Mouse (Mus musculus) embryonic fibroblast, embryonic 13.5 days (primary cell): ENCODE measurements around the gene Ift27. TPM values are rescaled to one million over a fixed set of nuclear protein-coding genes. Genes with fewer than 3 reads are reported as not detected.

Experiments used
- H3K27ac ChIP-seq: 2 replicates; pipeline ENCODE4 v1.5.1; 2012; ENCODE audit warnings: low read length, control low read depth, inconsistent platforms; ENCODE audit not compliant: insufficient read depth
- H3K4me1 ChIP-seq: 2 replicates; pipeline ENCODE4 v1.6.1; 2011; ENCODE audit warnings: low read length; ENCODE audit not compliant: control insufficient read depth, insufficient read depth
- H3K4me3 ChIP-seq: 2 replicates; pipeline ENCODE4 v1.5.1; 2011; ENCODE audit warnings: mild to moderate bottlenecking, control low read depth, low read length; ENCODE audit not compliant: insufficient read depth
- CTCF ChIP-seq: IDR thresholded peaks from 2 replicates; pipeline ENCODE4 v1.5.1; 2011; ENCODE audit warnings: mild to moderate bottlenecking, control low read depth, low read length, moderate library complexity, borderline replicate concordance; ENCODE audit not compliant: insufficient read depth
- POLR2A ChIP-seq: IDR thresholded peaks from 2 replicates; pipeline ENCODE4 v1.6.1; 2011; ENCODE audit warnings: low read depth, mild to moderate bottlenecking, control low read depth, low read length, moderate library complexity
- polyA plus RNA-seq: library from polyadenylated mRNA; stranded (reverse); fragments of >200 nt; gene quantifications from 2 replicates; pipeline ENCODE4 v1.2.4, GENCODE M21; 2011; ENCODE audit warnings: low read depth; ENCODE audit not compliant: missing spikeins, insufficient read length

The Ift27 gene
- polyA plus RNA-seq, 1 experiment, result 35.1 TPM

GRCm38 (mm10) chr15:78157330-78157729 is 16.6 kb downstream of the Ift27 start:
- no peak overlapping the region for H3K27ac ChIP-seq
- no peak overlapping the region for H3K4me3 ChIP-seq
- H3K4me1 ChIP-seq, result no peaks in the 10 kb centered on the region
- no peak for TF ChIP-seq POLR2A
- no peak for TF ChIP-seq CTCF

- no peak for TF ChIP-seq CTCF
- no peak for TF ChIP-seq POLR2A
- Histone ChIP-seq H3K27ac (no peak overlapping the region), H3K4me1 (no peaks in the 10 kb centered on the region), H3K4me3 (no peak overlapping the region)
Measured at GRCm38 (mm10) chr15:78155421-78155820, 18.5 kb downstream of the Ift27 start.

DNA sequence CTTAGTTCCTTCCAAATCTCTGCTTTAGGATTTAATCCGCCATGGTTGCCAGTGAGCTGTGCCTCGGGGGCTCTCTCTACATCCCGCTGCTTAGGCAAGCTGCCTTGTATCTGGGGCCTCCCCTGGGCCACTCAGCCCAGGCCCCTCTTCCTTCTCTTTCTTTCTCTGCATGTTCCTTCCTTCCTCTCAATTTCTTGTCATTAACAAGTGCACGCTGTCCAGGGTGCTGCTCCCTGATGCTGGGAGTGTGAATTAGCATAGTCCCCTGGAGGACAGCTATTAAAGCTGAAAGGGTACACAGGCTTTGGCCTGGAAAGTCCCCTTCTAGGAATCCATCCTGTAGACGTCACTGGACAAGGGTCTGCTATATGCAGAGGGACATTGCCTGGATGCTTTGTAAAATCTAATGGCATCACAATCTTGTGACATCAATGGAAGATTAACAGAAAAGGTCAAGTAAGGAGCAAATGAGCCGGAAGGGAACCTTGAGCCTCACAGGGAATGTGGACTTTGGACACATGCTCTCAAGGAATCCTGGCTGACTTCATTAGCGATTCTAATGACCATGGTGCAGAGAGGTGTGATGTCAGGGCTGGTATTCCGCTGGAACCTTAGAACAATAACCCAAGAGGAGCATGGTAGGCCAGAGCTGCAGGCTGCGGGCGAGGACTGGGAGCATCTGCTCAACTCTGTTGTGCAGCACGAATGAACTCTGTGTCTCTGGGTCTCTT is 20.7 kb downstream of the Ift27 start:
- Histone ChIP-seq H3K4me3 (no peak overlapping the region), H3K27ac (no peak overlapping the region), H3K4me1 (no peaks in the 10 kb centered on the region)
- TF ChIP-seq CTCF, result no peak
- no peak for TF ChIP-seq POLR2A

DNA sequence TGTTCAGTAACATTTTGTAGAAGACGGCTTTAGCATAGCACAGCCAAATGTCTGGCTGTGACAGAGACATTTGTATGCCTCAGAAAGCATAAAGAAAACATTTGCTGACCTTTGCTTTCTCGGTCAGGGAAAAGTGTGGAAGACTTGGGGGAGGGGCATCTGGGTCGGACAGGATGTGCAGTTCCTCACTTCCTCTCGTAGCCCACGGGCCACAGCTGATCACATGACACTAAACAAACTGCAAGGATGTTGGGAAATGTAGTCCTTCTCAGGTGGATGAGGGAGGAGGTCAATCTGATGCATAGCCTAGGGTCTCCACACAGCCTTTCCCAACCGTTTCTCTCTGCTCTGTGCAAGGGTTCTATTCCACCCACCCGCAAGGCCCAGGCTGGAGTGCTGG is 25.3 kb downstream of the Ift27 start:
- no peak for TF ChIP-seq POLR2A
- no peak for TF ChIP-seq CTCF
- no peaks in the 10 kb centered on the region for H3K4me1 ChIP-seq

DNA sequence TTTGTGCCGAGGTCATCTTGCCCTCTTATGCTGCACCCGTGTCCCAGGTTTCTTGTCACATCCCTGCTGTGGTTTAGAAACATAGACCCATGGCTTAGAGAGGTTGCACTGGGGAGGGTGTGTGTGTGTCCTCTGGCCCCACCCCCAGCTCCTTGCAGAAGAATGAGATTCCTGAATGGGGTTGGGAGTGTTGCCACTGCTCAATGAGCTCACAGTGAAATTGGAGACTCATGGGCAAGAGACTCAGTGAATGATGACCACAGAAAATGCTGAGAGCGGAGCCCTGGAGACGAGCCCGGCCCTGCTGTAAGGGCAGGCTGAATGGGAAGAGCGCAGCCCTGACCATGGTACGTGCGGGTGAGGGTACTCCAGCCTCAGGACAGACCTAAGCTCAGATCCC is 33.7 kb downstream of the Ift27 start:
- no peak for TF ChIP-seq CTCF
- Histone ChIP-seq H3K27ac (no peak overlapping the region), H3K4me3 (no peak overlapping the region), H3K4me1 (no peaks in the 10 kb centered on the region)

More for the DNA sequence above, 25.3 kb downstream of the Ift27 start:
- Histone ChIP-seq H3K4me3 (no peak overlapping the region), H3K27ac (no peak overlapping the region)

DNA sequence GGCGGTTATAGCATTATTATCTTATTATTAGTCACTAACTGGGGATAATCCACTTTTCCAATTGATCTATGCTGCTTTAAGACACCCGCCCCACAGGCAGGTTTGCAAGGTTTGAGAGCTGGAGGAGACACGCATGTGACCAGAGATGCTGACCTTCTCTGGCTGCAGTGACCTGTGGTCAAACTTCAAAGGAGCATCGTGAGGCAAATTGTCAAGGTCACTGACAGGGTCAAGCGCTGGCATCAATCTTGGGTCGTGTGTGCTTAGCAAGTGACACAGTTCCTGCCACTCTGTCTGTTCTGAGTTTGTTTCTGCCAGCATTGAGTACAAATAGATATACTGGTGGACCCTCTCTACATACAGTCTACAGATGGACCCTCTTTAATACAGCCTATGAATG is 39.3 kb downstream of the Ift27 start:
- TF ChIP-seq CTCF, result no peak
- TF ChIP-seq POLR2A, result no peak
- no peak overlapping the region for H3K27ac ChIP-seq
- H3K4me1 ChIP-seq, result no peaks in the 10 kb centered on the region
- H3K4me3 ChIP-seq, result no peak overlapping the region

DNA sequence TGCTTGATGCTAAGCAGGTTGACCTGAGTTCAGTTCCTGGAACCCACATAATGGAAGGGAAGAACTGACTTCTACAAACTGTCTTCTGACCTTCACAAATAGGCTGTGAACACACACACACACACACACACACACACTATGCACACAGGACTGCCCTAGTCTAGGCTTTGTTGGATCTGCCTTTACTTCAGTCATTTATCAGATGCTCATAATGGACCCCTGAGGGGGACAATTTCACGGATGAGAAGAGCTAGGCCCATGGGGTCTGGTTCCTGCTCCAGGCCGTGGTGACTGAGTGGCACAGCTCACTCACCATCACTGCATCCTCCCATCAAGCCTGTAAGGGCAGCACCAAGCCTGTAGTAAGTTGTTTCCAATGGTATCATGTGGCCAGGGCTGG is 40.5 kb downstream of the Ift27 start:
- Histone ChIP-seq H3K27ac (no peak overlapping the region), H3K4me1 (no peaks in the 10 kb centered on the region), H3K4me3 (no peak overlapping the region)
- TF ChIP-seq POLR2A (no peak), CTCF (no peak)

DNA sequence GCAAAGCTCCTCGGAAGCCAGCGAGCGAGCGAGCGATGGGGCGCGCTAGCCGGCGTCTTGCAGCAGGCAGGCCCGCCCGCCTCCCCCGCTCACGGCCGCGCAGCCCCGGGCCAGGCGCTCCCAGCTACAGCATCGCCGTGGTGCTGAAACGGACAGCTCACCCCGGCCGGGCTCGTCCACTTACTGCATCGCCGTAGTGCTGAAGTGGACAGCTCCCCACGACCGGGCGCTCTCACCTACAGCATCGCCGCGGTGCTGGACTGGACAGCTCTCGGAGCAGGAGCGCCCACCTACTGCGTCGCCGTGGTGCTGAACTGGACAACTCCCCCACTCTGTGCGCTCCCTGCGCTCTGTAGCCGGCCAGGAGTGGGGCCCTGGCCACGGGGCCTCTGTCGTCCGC is 54.2 kb downstream of the Ift27 start, which contains the start of gene Cacng2:
Gene Cacng2 (minus strand): TSS at position 325 of the 400 bp plus-strand sequence.
- TF ChIP-seq POLR2A (no peak), CTCF (no peak; the same call in 1 of the 2 replicates)
- Histone ChIP-seq H3K4me1 (no peaks in the 10 kb centered on the region), H3K27ac (no peak within 1 kb of the TSS), H3K4me3 (no peak within 1 kb of the TSS)

- Histone ChIP-seq H3K4me1 (no peaks in the 10 kb centered on the region), H3K4me3 (no peak overlapping the region), H3K27ac (no peak overlapping the region)
- no peak for TF ChIP-seq POLR2A
- no peak for TF ChIP-seq CTCF
Measured at GRCm38 (mm10) chr15:78119248-78119647, 54.7 kb downstream of the Ift27 start.

GRCm38 (mm10) chr15:78118275-78118995 is 55.5 kb downstream of the Ift27 start:
- no peak overlapping the region for H3K4me3 ChIP-seq
- no peak overlapping the region for H3K27ac ChIP-seq
- no peaks in the 10 kb centered on the region for H3K4me1 ChIP-seq
- TF ChIP-seq POLR2A (no peak), CTCF (no peak)
